Mouse (Mus musculus): ENCODE measurements at regions not wholly inside any gene's neighbourhood (a gene's known extent, or its start where the extent isn't known, plus 50 kb on each side); places are given as distances from the start of the nearest gene placed in this dataset.

DNA sequence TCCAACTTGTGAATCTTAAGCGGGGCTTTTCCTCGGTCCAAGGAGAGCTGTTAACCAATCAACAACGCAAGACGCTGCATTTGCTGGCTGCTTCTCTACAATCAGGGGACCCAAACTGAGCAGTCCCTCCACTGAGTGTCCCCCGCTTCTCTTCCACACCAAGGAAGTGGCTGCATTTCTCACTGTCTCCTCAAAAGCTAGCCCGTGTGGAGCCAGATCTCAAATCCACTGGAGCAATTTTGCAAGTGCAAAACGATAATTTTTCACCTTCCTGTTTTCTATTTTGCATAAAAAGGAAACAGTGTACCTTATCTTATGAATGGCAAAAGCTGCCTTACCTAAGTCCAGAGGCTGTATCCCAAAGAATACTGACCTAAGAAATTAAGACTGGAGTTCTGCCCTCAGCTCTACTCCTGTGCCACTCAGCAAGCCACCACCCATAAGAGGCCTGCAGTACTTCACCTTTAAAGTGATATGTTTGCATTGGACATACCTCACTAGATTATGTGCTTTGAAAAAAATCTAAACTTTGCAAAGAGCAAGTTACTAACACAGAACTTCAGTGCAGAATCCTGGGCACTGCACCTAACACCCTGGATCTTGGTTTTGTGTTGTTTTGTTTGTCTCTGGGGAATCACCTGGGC is 52.7 kb upstream of the Nap1l1 start:
- Histone ChIP-seq H3K27me3 (replicated peaks) (no peaks in the 10 kb centered on the region), H3K9me3 (replicated peaks) (no peaks in the 10 kb centered on the region; the same call in 1 of the 2 replicates), H3K27ac (ENCODE audit: poor library complexity, severe bottlenecking) (no peak overlapping the region), H3K4me2 (peak overlapping the region; percentile 58), H3K4me3 (peak overlapping the region; percentile 20), H3K9ac (no peak overlapping the region), H3K4me1 (replicated peaks) (peaks cover 34% of the 10 kb centered on the region), H3K36me3 (no peaks in the 10 kb centered on the region)
- 15% methylated on average over 7 of the region's 7 CpGs for WGBS
- no peak for ATAC-seq (ENCODE audit: insufficient number of reproducible peaks, low FRiP score)

- H3K36me3 ChIP-seq: no peaks in the 10 kb centered on the region
- H3K27me3 ChIP-seq (replicated peaks): no peaks in the 10 kb centered on the region
- ATAC-seq (ENCODE audit: insufficient number of reproducible peaks, low FRiP score): peak; percentile 60; the same call in 1 of the 2 replicates
- H3K4me3 ChIP-seq: peak overlapping the region; percentile 36
- no peaks in the 10 kb centered on the region; the same call in 1 of the 2 replicates for H3K9me3 ChIP-seq (replicated peaks)
- H3K4me1 ChIP-seq (replicated peaks): peaks cover 34% of the 10 kb centered on the region
- no peak overlapping the region for H3K27ac ChIP-seq (ENCODE audit: poor library complexity, severe bottlenecking)
- H3K9ac ChIP-seq: peak overlapping the region; percentile 57
- H3K4me2 ChIP-seq: peak overlapping the region; percentile 62
- 15% methylated on average over 6 of the region's 6 CpGs for WGBS
Measured at GRCm38 (mm10) chr10:111422057-111422456, 51.0 kb upstream of the Nap1l1 start.

GRCm38 (mm10) chr10:111422649-111423048 is 50.4 kb upstream of the Nap1l1 start:
- WGBS: 29% methylated on average over 11 of the region's 11 CpGs
- Histone ChIP-seq H3K27ac (ENCODE audit: poor library complexity, severe bottlenecking) (0 out of 2 replicates have a peak overlapping the region, but pooled peaks have one; percentile 21), H3K9me3 (replicated peaks) (no peaks in the 10 kb centered on the region), H3K4me1 (replicated peaks) (peaks cover 34% of the 10 kb centered on the region), H3K36me3 (no peaks in the 10 kb centered on the region), H3K9ac (peak overlapping the region; percentile 57), H3K27me3 (replicated peaks) (no peaks in the 10 kb centered on the region), H3K4me3 (peak overlapping the region; percentile 36), H3K4me2 (peak overlapping the region; percentile 62)
- no peak for ATAC-seq (ENCODE audit: insufficient number of reproducible peaks, low FRiP score)
